Mouse (Mus musculus) bone marrow macrophage, adult 2 months (primary cell): ENCODE measurements at regions not wholly inside any gene's neighbourhood (a gene's known extent, or its start where the extent isn't known, plus 50 kb on each side); places are given as distances from the start of the nearest gene placed in this dataset.

Experiments used
- CTCF ChIP-seq: IDR thresholded peaks from 2 replicates; pipeline ENCODE4 v1.5.1; 2012; ENCODE audit warnings: low read depth, mild to moderate bottlenecking, low read length, moderate library complexity
- POLR2A ChIP-seq: IDR thresholded peaks from 2 replicates; pipeline ENCODE4 v1.6.1; 2012; ENCODE audit warnings: mild to moderate bottlenecking, low read depth, low read length, borderline replicate concordance

DNA sequence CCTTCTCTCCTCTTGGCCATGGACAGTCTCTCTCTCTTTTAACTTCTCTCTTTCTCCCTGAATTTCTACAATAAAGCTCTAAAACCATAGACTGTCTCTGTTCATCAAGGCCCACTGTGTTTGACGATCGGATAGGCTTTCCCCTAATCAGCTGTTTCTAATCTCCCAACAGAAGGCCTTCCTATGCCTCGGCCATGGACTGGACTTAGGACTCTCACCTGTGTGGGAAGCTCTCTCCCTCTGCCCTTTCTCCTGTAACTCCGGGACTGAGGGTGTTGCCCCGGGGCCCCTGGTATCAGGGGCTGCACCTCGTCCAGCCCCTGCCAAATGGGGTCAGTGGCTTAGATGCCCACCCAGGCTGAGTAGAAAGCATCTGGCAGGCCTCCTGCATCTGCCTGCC lies 713.0 kb downstream of the Rapgef2 start:
- no peak for TF ChIP-seq CTCF
- TF ChIP-seq POLR2A = no peak
